Mouse (Mus musculus): Measurements from ENCODE around the gene Mettl14. TPM values are rescaled to one million over a fixed set of nuclear protein-coding genes. Genes with fewer than 3 reads are reported as not detected.

Gene Mettl14
- total and polyA plus RNA-seq, 3 experiments = 8.5 to 18.8 TPM; not detected in 1

DNA sequence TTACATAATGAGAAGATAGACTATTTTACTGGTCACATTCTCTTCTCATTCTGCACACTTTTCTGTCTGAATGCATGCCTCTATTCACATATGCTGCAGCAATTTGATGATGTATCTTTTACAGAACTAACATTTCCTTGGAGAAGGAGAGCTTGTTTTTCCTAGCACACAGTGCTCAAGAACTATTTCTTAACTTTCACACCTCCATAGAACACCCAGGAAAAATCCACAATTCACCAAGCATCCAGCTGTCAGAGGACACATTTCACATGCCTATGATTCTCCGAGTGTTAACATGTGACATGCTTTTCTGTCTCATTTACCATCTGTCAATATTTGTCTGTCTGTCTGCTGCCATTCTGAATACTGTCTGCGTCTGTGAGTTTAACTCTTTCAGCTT, 39.7 kb upstream of the Mettl14 start:
- Histone ChIP-seq H3K27ac (ENCODE audit: control insufficient read depth, low read depth, low read length) (no peak overlapping the region), H3K9ac (ENCODE audit: control insufficient read depth, low read depth, low read length, poor library complexity, severe bottlenecking) (no peak overlapping the region), H3K9me3 (replicated peaks; ENCODE audit: insufficient read depth, low read length) (no peaks in the 10 kb centered on the region), H3K36me3 (ENCODE audit: control insufficient read depth in 1 of 2, insufficient read depth in 2 of 2, low read length in 2 of 2) (peaks cover 0 to 5% of the 10 kb centered on the region in 2 experiments; a peak in 2 of 4 replicates), H3K27me3 (ENCODE audit: control insufficient read depth in 1 of 2, insufficient read depth in 2 of 2, low read length in 2 of 2) (peaks cover 0 to 1% of the 10 kb centered on the region in 2 experiments; a peak in 1 of 4 replicates), H3K79me2 (ENCODE audit: control insufficient read depth, insufficient read depth, low read length, poor library complexity) (no peaks in the 10 kb centered on the region), H3K4me3 (ENCODE audit: control insufficient read depth in 1 of 2, insufficient read depth in 1 of 2, low read depth in 2 of 2, low read length in 2 of 2) (no peak overlapping the region), H3K4me1 (ENCODE audit: control insufficient read depth in 1 of 2, insufficient read depth in 2 of 2, low read length in 2 of 2) (peaks cover under 1 to 7% of the 10 kb centered on the region in 2 experiments)
- no peak for DNase-seq (ENCODE audit: low read depth, low spot score)
- TF ChIP-seq RCOR1 (IDR thresholded peaks at IDR 0.05; ENCODE audit: low read depth, low read length) = no peak
- no peak for TF ChIP-seq CTCF (IDR thresholded peaks at IDR 0.05 in 2 of 3, conservative IDR thresholded peaks at IDR 0.05 in 1 of 3; ENCODE audit: control insufficient read depth in 1 of 3, insufficient read depth in 1 of 3, low read depth in 2 of 3, low read length in 3 of 3, poor library complexity in 1 of 3, severe bottlenecking in 1 of 3)

DNA sequence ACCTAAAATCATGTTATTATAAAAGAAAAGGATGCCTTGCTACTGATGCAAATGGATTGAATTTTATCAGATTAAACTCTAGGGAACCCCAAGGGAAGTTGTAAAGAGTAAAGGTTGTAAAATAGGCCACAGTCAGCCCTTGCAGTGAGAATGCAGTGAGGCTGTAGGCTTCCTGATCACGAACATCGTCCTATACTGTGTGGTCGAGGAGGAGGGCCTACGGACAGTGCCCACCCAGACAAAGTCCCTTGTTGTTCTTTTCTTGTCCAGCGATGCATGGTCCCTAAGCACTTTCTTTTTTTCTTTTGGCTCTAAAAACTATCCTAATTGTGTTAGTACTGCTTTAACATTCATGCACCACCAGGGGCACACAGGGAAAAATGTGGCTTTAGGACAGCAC, 27.3 kb upstream of the Mettl14 start:
- Histone ChIP-seq H3K9me3 (replicated peaks; ENCODE audit: insufficient read depth, low read length) (no peaks in the 10 kb centered on the region), H3K36me3 (ENCODE audit: control insufficient read depth in 1 of 2, insufficient read depth in 2 of 2, low read length in 2 of 2) (no peaks in the 10 kb centered on the region), H3K9ac (ENCODE audit: control insufficient read depth, low read depth, low read length, poor library complexity, severe bottlenecking) (no peak overlapping the region), H3K4me1 (ENCODE audit: control insufficient read depth in 1 of 2, insufficient read depth in 2 of 2, low read length in 2 of 2) (no peaks in the 10 kb centered on the region), H3K79me2 (ENCODE audit: control insufficient read depth, insufficient read depth, low read length, poor library complexity) (no peaks in the 10 kb centered on the region), H3K27me3 (ENCODE audit: control insufficient read depth in 1 of 2, insufficient read depth in 2 of 2, low read length in 2 of 2) (no peaks in the 10 kb centered on the region), H3K4me3 (ENCODE audit: control insufficient read depth in 1 of 2, insufficient read depth in 1 of 2, low read depth in 2 of 2, low read length in 2 of 2) (no peak overlapping the region), H3K27ac (ENCODE audit: control insufficient read depth, low read depth, low read length) (no peak overlapping the region)
- no peak for TF ChIP-seq ZC3H11A (IDR thresholded peaks at IDR 0.05; ENCODE audit: low read depth, low read length)
- TF ChIP-seq KAT2A (conservative IDR thresholded peaks at IDR 0.05; ENCODE audit: low read depth, low read length) = no peak
- no peak for TF ChIP-seq RAD21 (IDR thresholded peaks at IDR 0.05; ENCODE audit: low read depth, low read length)
- TF ChIP-seq NRF1 (IDR thresholded peaks at IDR 0.05; ENCODE audit: insufficient read depth, low read depth, low read length, poor library complexity, severe bottlenecking) = no peak
- TF ChIP-seq MAZ (IDR thresholded peaks at IDR 0.05; ENCODE audit: low read depth, low read length) = no peak
- TF ChIP-seq POLR2A (IDR thresholded peaks at IDR 0.05; ENCODE audit: control insufficient read depth in 1 of 2, insufficient read depth in 1 of 2, low read depth in 1 of 2, low read length in 2 of 2, poor library complexity in 1 of 2) = no peak
- DNase-seq (ENCODE audit: low read depth, low spot score) = no peak

DNA sequence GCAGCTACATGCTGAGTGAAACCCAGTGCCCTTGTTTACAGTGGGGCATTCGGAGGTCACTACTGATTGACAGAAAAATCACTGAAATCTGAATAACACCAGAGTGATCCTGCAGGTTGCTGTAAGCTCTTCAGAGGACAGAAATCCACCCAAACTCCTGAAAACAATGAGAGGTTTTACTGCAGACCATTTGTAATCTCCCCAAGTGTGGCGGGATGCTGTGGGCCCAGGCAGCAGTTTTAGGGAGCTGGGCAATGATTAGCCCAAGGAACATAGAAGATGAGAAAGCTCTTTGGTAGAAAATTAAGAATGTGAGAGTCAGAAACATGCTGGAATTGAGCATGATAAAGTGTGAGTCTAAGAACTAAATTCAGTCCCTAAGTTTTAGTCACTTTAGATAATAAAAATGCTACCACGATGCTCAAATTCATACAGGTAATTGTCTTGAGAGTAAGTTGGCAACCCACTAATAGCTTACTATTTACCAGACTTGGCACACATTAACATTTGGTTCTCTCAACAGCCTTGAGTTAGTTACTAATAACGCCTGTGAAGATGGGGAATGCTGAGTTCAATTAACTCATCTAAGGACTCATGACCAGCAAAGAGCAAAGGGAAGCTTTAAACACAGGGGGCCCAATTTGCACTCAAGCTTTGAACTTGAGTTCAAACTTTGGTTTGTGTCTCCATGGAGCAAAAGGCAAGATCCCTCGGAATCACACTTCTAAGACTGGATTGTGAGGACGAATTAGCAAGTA, 26.1 kb upstream of the Mettl14 start:
- Histone ChIP-seq H3K9me3 (replicated peaks; ENCODE audit: insufficient read depth, low read length) (no peaks in the 10 kb centered on the region), H3K27me3 (ENCODE audit: control insufficient read depth in 1 of 2, insufficient read depth in 2 of 2, low read length in 2 of 2) (no peaks in the 10 kb centered on the region), H3K27ac (ENCODE audit: control insufficient read depth, low read depth, low read length) (no peak overlapping the region), H3K36me3 (ENCODE audit: control insufficient read depth in 1 of 2, insufficient read depth in 2 of 2, low read length in 2 of 2) (no peaks in the 10 kb centered on the region), H3K79me2 (ENCODE audit: control insufficient read depth, insufficient read depth, low read length, poor library complexity) (no peaks in the 10 kb centered on the region), H3K4me3 (ENCODE audit: control insufficient read depth in 1 of 2, insufficient read depth in 1 of 2, low read depth in 2 of 2, low read length in 2 of 2) (no peak overlapping the region), H3K9ac (ENCODE audit: control insufficient read depth, low read depth, low read length, poor library complexity, severe bottlenecking) (no peak overlapping the region), H3K4me1 (ENCODE audit: control insufficient read depth in 1 of 2, insufficient read depth in 2 of 2, low read length in 2 of 2) (no peaks in the 10 kb centered on the region)
- TF ChIP-seq MEF2A (IDR thresholded peaks at IDR 0.05; ENCODE audit: extremely low read depth, insufficient replicate concordance, low read depth, low read length, poor library complexity, severe bottlenecking) (no peak), BHLHE40 (IDR thresholded peaks at IDR 0.05; ENCODE audit: borderline replicate concordance, low read depth, low read length) (no peak), UBTF (IDR thresholded peaks at IDR 0.05; ENCODE audit: borderline replicate concordance, insufficient read depth, low read depth, low read length) (no peak), TAL1 (IDR thresholded peaks at IDR 0.05; ENCODE audit: low read length) (no peak), POLR2A (IDR thresholded peaks at IDR 0.05; ENCODE audit: control insufficient read depth in 1 of 2, insufficient read depth in 1 of 2, low read depth in 1 of 2, low read length in 2 of 2, poor library complexity in 1 of 2) (no peak), MYC (IDR thresholded peaks at IDR 0.05; ENCODE audit: low read depth, low read length) (no peak), TCF12 (IDR thresholded peaks at IDR 0.05; ENCODE audit: low read depth, low read length) (no peak), ETS1 (IDR thresholded peaks at IDR 0.05; ENCODE audit: low read depth, low read length) (no peak), ZKSCAN1 (IDR thresholded peaks at IDR 0.05; ENCODE audit: low read depth, low read length) (no peak), SIN3A (IDR thresholded peaks at IDR 0.05; ENCODE audit: low read length) (no peak), USF2 (IDR thresholded peaks at IDR 0.05; ENCODE audit: borderline replicate concordance in 1 of 2, insufficient read depth in 1 of 2, low read depth in 1 of 2, low read length in 2 of 2) (no peak), RCOR1 (IDR thresholded peaks at IDR 0.05; ENCODE audit: low read depth, low read length) (no peak), ZMIZ1 (IDR thresholded peaks at IDR 0.05; ENCODE audit: low read depth, low read length) (no peak)
- DNase-seq (ENCODE audit: low read depth, low spot score) = no peak

Measured in MEL (cell line).